Mouse (Mus musculus) liver, postnatal 0 days (tissue): Measurements from ENCODE around the gene Lrrc23.

Experiments used
- CTCF ChIP-seq: sonication (generic); IDR thresholded peaks from 2 replicates; pipeline ENCODE4 v1.5.1; 2016; ENCODE audit warnings: antibody characterized with exemption, low read depth
- EP300 ChIP-seq: IDR thresholded peaks from 2 replicates; pipeline ENCODE4 v1.6.1; 2016; ENCODE audit warnings: antibody characterized with exemption, low read depth, mild to moderate bottlenecking

- no peak for TF ChIP-seq CTCF
- no peak for TF ChIP-seq EP300
Measured at GRCm38 (mm10) chr6:124743647-124744046, 35.9 kb downstream of the Lrrc23 start.
